Mouse (Mus musculus) liver, embryonic 16.5 days (tissue): ENCODE data around the gene Sumo2. TPM values are rescaled to one million over a fixed set of nuclear protein-coding genes. Genes with fewer than 3 reads are reported as not detected.
"Not testable (repeated sequence)": the region's sequence is repeated elsewhere in the genome, so short reads cannot be mapped to it uniquely, and the experiment has no call there.

Source experiments
- ATAC-seq: fragments of 200-750 bp; cut with Nextera tagmentation; 2 replicates; pipeline ENCODE4 v1.8.0; 2017; ENCODE audit warnings: low read depth, mild to moderate bottlenecking, moderate number of reproducible peaks, moderate library complexity
- H3K27ac ChIP-seq: fragments of 300-500 bp; sonication (generic); 2 replicates; pipeline ENCODE4 v1.5.1; 2014; ENCODE audit warnings: mild to moderate bottlenecking, low read length
- H3K27me3 ChIP-seq: fragments of 300-500 bp; sonication (generic); 2 replicates; pipeline ENCODE4 v1.6.1; 2014; ENCODE audit warnings: low read depth, low read length, mixed read lengths; ENCODE audit not compliant: control insufficient read depth, insufficient read depth
- H3K36me3 ChIP-seq: fragments of 300-500 bp; sonication (generic); 2 replicates; pipeline ENCODE4 v1.6.1; 2014; ENCODE audit warnings: mild to moderate bottlenecking; ENCODE audit not compliant: control insufficient read depth, insufficient read depth
- H3K4me1 ChIP-seq: fragments of 300-500 bp; sonication (generic); 2 replicates; pipeline ENCODE4 v1.6.1; 2014; ENCODE audit warnings: low read depth, low read length, mixed read lengths; ENCODE audit not compliant: control insufficient read depth
- H3K4me2 ChIP-seq: fragments of 300-500 bp; sonication (generic); 2 replicates; pipeline ENCODE4 v1.6.1; 2014; ENCODE audit warnings: low read depth, low read length, mixed read lengths
- H3K4me3 ChIP-seq: fragments of 300-500 bp; sonication (generic); 2 replicates; pipeline ENCODE4 v1.5.1; 2014; ENCODE audit warnings: low read depth, mild to moderate bottlenecking, low read length
- H3K9ac ChIP-seq: fragments of 300-500 bp; sonication (generic); 2 replicates; pipeline ENCODE4 v1.6.1; 2014; ENCODE audit warnings: low read depth, low read length
- H3K9me3 ChIP-seq: fragments of 300-500 bp; sonication (generic); replicated peaks from 2 replicates; pipeline ENCODE4 v1.6.1; 2016; ENCODE audit warnings: low read length; ENCODE audit not compliant: control insufficient read depth
- WGBS: fragments of 180-500 bp; shearing (Covaris S2); extraction: QIAGEN DNeasy Blood & Tissue Kit; methylation state at CpG from one replicate; pipeline ENCODE4 v1.1.7; 2014; ENCODE audit not compliant: insufficient replicate concordance; 5-methylcytosine and 5-hydroxymethylcytosine counted together
- polyA plus RNA-seq: library from polyadenylated mRNA; unstranded; fragments of >200 nt; fragmentation: Nextera tagmentation; extraction: Ambion mirVana; gene quantifications from 2 replicates; pipeline ENCODE4 v1.2.1, GENCODE M21; 2015

The Sumo2 gene
- polyA plus RNA-seq, 1 experiment from 2014 or later = 270 TPM

DNA sequence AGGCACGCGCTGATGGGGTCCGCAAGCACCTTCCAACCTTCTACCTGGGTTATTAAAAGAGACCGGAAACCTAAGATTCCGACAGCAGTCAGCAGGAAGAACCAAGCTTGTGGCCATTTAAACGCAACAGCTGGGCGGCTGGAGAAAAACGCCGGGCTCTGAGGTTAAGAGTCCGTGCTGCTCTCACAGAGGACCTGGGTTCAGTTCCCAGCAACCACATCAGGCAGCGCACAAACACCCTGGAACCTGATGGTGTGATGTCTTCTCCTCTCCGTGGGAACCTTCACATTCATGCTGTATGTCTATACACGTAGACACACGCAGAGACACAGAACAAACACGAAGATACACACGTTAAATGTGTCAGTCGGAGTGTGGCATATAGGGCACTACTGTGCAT lies 19.6 kb upstream of the Sumo2 start:
- H3K9ac ChIP-seq = no peak overlapping the region
- H3K9me3 ChIP-seq = no peaks in the 10 kb centered on the region
- no peaks in the 10 kb centered on the region for H3K36me3 ChIP-seq
- 74% methylated on average over 17 of the region's 17 CpGs for WGBS
- H3K27ac ChIP-seq = no peak overlapping the region
- H3K4me1 ChIP-seq = no peaks in the 10 kb centered on the region
- no peak overlapping the region for H3K4me3 ChIP-seq
- H3K27me3 ChIP-seq = no peaks in the 10 kb centered on the region
- no peak overlapping the region for H3K4me2 ChIP-seq
- ATAC-seq = no peak

DNA sequence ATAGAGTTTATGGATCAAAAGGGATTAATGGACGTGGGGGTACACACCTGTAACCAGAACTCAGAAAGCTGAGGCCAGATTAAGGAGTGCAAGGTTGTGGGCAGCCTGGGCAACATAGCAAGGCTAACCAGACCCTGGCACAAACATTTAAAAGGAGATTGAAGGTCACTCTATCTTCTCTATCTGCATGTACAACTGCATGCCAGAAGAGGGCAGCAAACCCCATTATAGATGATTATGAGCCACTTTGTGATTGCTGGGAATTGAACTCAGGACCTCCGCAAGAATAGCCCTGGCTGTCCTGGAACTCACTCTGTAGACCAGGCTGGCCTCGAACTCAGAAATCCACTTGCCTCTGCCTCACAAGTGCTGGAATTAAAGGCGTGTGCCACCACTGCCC lies 16.7 kb upstream of the Sumo2 start:
- H3K4me3 ChIP-seq = no peak overlapping the region
- no peak for ATAC-seq
- no peak overlapping the region for H3K27ac ChIP-seq
- no peaks in the 10 kb centered on the region for H3K27me3 ChIP-seq
- H3K36me3 ChIP-seq = no peaks in the 10 kb centered on the region
- H3K4me2 ChIP-seq = no peak overlapping the region
- 58% methylated on average over 4 of the region's 4 CpGs for WGBS
- H3K9me3 ChIP-seq = no peaks in the 10 kb centered on the region; the same call in 1 of the 2 replicates
- no peak overlapping the region for H3K9ac ChIP-seq
- no peaks in the 10 kb centered on the region for H3K4me1 ChIP-seq

DNA sequence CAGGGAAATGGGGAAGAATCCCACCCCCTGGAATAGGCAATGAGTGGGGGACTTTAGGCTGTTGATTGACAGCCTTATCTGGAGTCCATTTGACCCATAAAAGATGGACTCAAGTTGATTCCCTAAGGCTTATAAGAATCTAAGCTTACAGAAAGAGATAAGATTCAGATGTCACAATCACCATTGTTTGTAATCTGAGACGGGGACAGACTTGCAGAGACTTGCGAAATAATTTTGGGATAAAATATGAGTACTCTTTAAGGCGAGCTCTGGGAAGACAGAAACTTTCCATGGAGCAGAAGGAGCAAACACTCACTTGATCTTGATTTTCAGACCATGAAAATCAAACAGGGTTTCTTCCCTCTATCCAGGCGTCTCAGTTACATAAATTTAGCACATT lies 7.5 kb upstream of the Sumo2 start:
- H3K27ac ChIP-seq = no peak overlapping the region
- no peak overlapping the region for H3K9ac ChIP-seq
- H3K36me3 ChIP-seq = no peaks in the 10 kb centered on the region
- peaks cover 4% of the 10 kb centered on the region; the same call in 1 of the 2 replicates for H3K27me3 ChIP-seq
- ATAC-seq = no peak
- H3K4me3 ChIP-seq = no peak overlapping the region
- 50% methylated on average over 4 of the region's 4 CpGs for WGBS
- H3K4me1 ChIP-seq = no peaks in the 10 kb centered on the region
- H3K9me3 ChIP-seq = no peaks in the 10 kb centered on the region
- no peak overlapping the region for H3K4me2 ChIP-seq

DNA sequence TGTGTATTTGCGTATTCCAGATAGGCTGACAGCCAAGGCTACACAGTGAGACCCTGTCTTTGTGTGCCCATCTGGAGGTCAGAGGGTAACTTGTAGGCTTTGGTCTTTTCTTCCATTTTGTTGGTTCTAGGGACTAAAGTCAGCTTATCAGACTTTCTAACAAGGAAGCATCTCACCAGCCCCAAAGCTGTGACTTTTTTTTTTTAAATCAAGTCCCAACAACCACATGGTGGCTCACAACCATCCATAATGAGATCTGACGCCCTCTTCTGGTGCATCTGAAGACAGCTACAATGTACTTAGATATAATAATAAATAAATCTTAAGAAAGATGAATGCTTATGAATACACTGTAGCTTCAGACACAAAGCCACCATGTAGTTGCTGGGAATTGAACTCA lies 2.0 kb upstream of the Sumo2 start:
- Histone ChIP-seq H3K4me1 (peaks cover 15% of the 10 kb centered on the region), H3K36me3 (peaks cover 11% of the 10 kb centered on the region), H3K9me3 (no peaks in the 10 kb centered on the region), H3K27ac (no peak overlapping the region), H3K27me3 (no peaks in the 10 kb centered on the region), H3K4me2 (no peak overlapping the region), H3K9ac (no peak overlapping the region), H3K4me3 (no peak overlapping the region)
- ATAC-seq = no peak
- WGBS = 22% methylated on average over 2 of the region's 2 CpGs

DNA sequence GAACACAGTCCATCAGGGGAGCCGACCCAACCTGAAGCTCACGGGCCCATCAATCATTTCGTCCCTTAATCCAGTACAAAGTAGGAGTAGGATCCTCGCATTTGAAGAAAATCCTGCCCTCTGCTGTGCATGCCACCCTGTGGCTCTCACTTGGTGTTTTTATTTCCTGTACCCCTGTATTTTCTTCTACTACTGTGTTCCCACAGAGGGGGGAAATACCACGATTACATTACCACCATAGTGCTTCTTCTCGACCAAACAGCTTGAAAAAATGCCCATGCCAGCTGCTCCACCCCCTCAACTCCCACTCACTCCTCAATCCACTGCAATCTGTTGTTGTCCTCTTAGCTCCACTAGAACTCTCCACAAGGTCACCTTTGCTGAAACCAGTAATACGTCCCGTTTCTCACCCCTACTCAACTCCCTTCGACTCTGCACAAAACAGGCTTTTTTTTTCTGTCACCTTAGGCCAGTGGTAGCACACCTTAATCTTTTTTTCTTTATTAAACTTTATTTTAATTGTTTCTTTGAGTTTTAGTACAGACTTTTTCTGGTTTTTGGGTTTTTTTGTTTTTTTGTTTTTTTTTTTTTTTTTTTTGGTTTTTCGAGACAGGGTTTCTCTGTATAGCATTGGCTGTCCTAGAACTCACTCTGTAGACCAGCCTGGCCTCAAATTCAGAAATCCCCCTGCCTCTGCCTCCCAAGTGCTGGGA lies 936 bp upstream of the Sumo2 start:
- peak overlapping the region; percentile 95 for H3K4me3 ChIP-seq
- no peaks in the 10 kb centered on the region for H3K9me3 ChIP-seq
- H3K36me3 ChIP-seq = peaks cover 18% of the 10 kb centered on the region
- peak overlapping the region; percentile 50 for H3K9ac ChIP-seq
- H3K27ac ChIP-seq = peak overlapping the region; percentile 99
- peaks cover 15% of the 10 kb centered on the region for H3K4me1 ChIP-seq
- H3K27me3 ChIP-seq = no peaks in the 10 kb centered on the region
- no peak for ATAC-seq
- peak overlapping the region; percentile 76 for H3K4me2 ChIP-seq
- 82% methylated on average over 10 of the region's 10 CpGs for WGBS

DNA sequence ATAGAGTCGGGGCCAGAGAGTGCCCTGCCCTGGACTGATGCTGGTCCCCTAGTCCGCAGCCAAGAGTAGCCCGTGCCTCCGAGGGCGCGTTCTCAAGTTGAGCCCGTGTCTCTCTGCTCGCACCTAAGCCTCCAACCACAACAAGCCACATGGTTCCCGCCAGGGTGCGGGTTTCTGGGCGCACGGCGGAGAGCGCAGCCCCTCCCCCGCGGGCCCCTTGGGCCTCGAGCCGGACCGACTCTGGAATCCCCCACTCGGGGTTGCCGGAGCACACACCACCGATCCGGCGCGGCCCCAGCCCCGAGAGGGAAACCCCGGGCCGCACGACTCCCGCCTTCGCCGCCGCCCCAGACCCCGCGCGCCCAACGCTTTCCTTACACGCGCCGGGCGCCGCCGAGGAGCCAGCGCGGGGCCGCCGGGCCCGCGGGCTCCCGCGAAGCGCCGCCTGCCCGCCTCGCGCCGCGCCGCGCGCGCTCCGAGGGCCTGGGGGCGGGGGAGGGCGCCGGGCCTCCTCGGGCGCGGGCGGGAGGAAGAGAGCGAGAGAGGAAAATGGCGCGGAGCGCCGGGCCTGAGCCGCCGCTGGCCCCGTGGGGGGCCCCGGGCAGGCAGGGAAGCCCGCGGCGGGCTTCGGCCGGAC lies 557 bp downstream of the Sumo2 start:
- Histone ChIP-seq H3K9ac (peak overlapping the region; percentile 98), H3K9me3 (no peaks in the 10 kb centered on the region), H3K4me1 (peaks cover 15% of the 10 kb centered on the region), H3K27ac (peak overlapping the region; percentile 99), H3K4me2 (peak overlapping the region; percentile 81), H3K4me3 (peak overlapping the region; percentile 95), H3K36me3 (peaks cover 21% of the 10 kb centered on the region), H3K27me3 (no peaks in the 10 kb centered on the region)
- peak; percentile 71 for ATAC-seq
- under 1% methylated on average over 54 of the region's 84 CpGs for WGBS

DNA sequence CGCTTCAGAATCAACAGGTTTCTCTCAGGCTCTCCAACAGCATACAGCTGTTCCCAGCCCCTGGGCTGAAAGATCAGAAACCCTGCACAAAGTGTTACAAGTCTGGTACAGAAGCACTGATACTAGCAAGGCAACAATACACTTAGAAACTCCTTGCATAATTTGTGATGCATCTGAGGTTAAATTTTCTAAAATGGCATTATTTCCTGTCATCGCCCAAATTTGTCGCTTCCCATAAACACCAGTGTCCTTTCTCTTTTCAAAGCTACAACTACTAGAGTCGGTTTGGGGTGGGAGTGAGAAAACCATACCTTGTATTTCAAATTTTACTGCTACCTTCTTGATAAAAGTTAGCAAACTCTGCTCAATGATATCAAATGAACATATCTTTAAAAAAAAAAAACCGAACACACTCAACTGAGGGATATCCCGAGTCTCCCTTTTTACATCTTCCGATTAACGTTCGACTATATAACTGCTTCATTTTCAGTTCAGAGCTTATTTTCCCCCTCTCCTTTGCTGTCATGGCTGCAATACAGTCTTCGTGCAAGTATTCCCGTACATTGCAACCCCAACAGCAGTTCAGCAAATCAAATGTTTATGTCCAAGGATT lies 1.2 kb downstream of the Sumo2 start:
- 3% methylated on average over 11 of the region's 11 CpGs for WGBS
- no peaks in the 10 kb centered on the region for H3K9me3 ChIP-seq
- peak overlapping the region; percentile 99 for H3K27ac ChIP-seq
- ATAC-seq = no peak
- peak overlapping the region; percentile 81 for H3K4me2 ChIP-seq
- H3K4me3 ChIP-seq = peak overlapping the region; percentile 95
- H3K4me1 ChIP-seq = peaks cover 15% of the 10 kb centered on the region
- H3K27me3 ChIP-seq = no peaks in the 10 kb centered on the region
- H3K9ac ChIP-seq = peak overlapping the region; percentile 98
- peaks cover 26% of the 10 kb centered on the region for H3K36me3 ChIP-seq

DNA sequence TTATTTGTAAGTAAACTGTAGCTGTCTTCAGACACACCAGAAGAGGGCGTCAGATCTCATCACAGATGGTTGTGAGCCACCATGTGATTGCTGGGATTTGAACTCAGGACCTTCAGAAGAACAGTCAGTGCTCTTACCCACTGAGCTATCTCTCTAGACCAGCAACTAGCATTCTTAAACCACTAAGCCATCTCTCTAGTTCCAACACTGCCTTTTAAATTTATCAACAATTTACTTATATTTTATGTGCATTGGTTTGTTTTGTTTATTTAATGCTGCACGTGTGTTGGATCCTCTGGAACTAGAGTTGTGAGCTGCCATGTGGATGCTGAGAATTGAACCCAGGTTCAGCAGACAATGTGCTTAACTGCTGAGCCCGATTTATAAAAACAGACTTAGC lies 9.6 kb downstream of the Sumo2 start:
- not testable (repeated sequence) for H3K27ac ChIP-seq, H3K9me3 ChIP-seq, H3K4me1 ChIP-seq, H3K4me2 ChIP-seq, H3K27me3 ChIP-seq, ATAC-seq, H3K4me3 ChIP-seq, H3K9ac ChIP-seq
- 74% methylated on average over 3 of the region's 3 CpGs for WGBS
- peaks cover 48% of the 10 kb centered on the region for H3K36me3 ChIP-seq

DNA sequence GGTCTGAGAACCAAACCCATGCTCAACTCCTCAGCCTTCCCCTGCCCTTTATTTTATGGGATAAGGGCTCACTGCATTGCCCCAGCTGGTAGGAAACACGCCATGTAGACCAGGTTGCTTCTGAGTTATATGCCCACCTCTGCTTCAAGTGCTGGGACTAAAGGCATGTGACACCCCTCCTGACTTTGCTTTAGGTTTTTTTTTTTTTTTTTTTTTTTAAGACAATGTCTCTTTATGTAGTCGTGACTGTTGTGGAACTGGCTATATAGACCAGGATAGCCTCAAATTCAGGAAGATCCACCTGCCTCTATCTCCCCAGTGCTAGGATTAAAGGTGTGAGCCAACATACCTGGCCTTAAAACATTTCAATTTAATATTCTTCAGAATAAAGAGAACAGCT lies 13.4 kb downstream of the Sumo2 start:
- H3K4me1 ChIP-seq = no peaks in the 10 kb centered on the region; the same call in 1 of the 2 replicates
- H3K4me3 ChIP-seq = no peak overlapping the region
- H3K9me3 ChIP-seq = no peaks in the 10 kb centered on the region
- WGBS = 76% methylated on average over 2 of the region's 2 CpGs
- H3K27me3 ChIP-seq = no peaks in the 10 kb centered on the region
- ATAC-seq = no peak
- H3K27ac ChIP-seq = no peak overlapping the region
- H3K9ac ChIP-seq = no peak overlapping the region
- peaks cover 32% of the 10 kb centered on the region for H3K36me3 ChIP-seq
- no peak overlapping the region for H3K4me2 ChIP-seq
